ENCODE assay signal across 11 mouse cellular contexts in genomic region chr5:121145609-121146008, GRCm38 (mm10). TPM values are rescaled to one million over a fixed set of nuclear protein-coding genes. Genes with fewer than 3 reads are reported as not detected.
DNase-seq lines count a peak whose midpoint lies in the region; ATAC-seq and TF ChIP-seq lines count a peak whose summit lies in the region.
"Had no signal": no experiment of that assay in that cellular context is flagged by ENCODE, and none has a peak within 500 bp of the region (broad histone marks: within the 10 kb centered on the region; RNA-seq: fewer than 3 reads in every experiment).

No protein-coding gene starts in this region.

- H3K4me1 ChIP-seq in heart, embryonic 12.5 days (replicated peaks), result peaks cover 30% of the 10 kb centered on the region
- H3K4me1 ChIP-seq in kidney, postnatal 0 days (replicated peaks; ENCODE audit: insufficient read depth, low read length), result 0 out of 2 replicates have a peak, but pooled peaks cover 11% of the 10 kb centered on the region
- H3K4me1 ChIP-seq in hindbrain, embryonic 15.5 days (replicated peaks), result peaks cover 33% of the 10 kb centered on the region
- H3K4me1 ChIP-seq: embryonic facial prominence, embryonic 13.5 days; liver, embryonic 13.5 days had no signal

- 0 out of 2 replicates have a peak, but pooled peaks have one; percentile 52 for ATAC-seq in heart, embryonic 12.5 days (ENCODE audit: insufficient number of reproducible peaks, low FRiP score)
- no peak for ATAC-seq in kidney, postnatal 0 days (replicated peaks; ENCODE audit: low FRiP score, low read depth)
- ATAC-seq in hindbrain, embryonic 15.5 days (ENCODE audit: low FRiP score, low read depth), result no peak

- no peaks in the 10 kb centered on the region for H3K9me3 ChIP-seq in heart, embryonic 12.5 days (replicated peaks)
- H3K9me3 ChIP-seq in kidney, postnatal 0 days (replicated peaks; ENCODE audit: low read length), result no peaks in the 10 kb centered on the region
- H3K9me3 ChIP-seq in hindbrain, embryonic 15.5 days, result no peaks in the 10 kb centered on the region
- H3K9me3 ChIP-seq: embryonic facial prominence, embryonic 13.5 days; liver, embryonic 13.5 days had no signal

- WGBS in heart, embryonic 12.5 days, result 72% methylated on average over 5 of the region's 5 CpGs
- 66% methylated on average over 5 of the region's 5 CpGs for whole genome bisulfite sequencing in kidney, postnatal 0 days
- 76% methylated on average over 5 of the region's 5 CpGs for WGBS in hindbrain, embryonic 15.5 days

- H3K9ac ChIP-seq in heart, embryonic 12.5 days, result no peak overlapping the region
- no peak overlapping the region for H3K9ac ChIP-seq in kidney, postnatal 0 days (ENCODE audit: low read depth, low read length)
- no peak overlapping the region for H3K9ac ChIP-seq in hindbrain, embryonic 15.5 days
- H3K9ac ChIP-seq: embryonic facial prominence, embryonic 13.5 days; liver, embryonic 13.5 days had no signal

- H3K27ac ChIP-seq in heart, embryonic 12.5 days (ENCODE audit: poor library complexity, severe bottlenecking), result peak overlapping the region; percentile 44; the same call in 1 of the 2 replicates
- no peak overlapping the region for H3K27ac ChIP-seq in kidney, postnatal 0 days
- peak overlapping the region; percentile 59 for H3K27ac ChIP-seq in hindbrain, embryonic 15.5 days (replicated peaks)
- H3K27ac ChIP-seq: embryonic facial prominence, embryonic 13.5 days; heart, adult 2 months; liver, embryonic 13.5 days had no signal

- peaks cover 95% of the 10 kb centered on the region for H3K36me3 ChIP-seq in heart, embryonic 12.5 days
- H3K36me3 ChIP-seq in kidney, postnatal 0 days (ENCODE audit: insufficient read depth, low read length), result peaks cover 55% of the 10 kb centered on the region
- peaks cover 35% of the 10 kb centered on the region for H3K36me3 ChIP-seq in hindbrain, embryonic 15.5 days

- no peak for TF ChIP-seq CTCF in kidney, postnatal 0 days (IDR thresholded peaks at IDR 0.05; ENCODE audit: low read depth)
- TF ChIP-seq CTCF in brain, embryonic 14.5 days (IDR thresholded peaks at IDR 0.05; ENCODE audit: borderline replicate concordance, extremely low read depth, insufficient read depth, insufficient read length), result no peak

- H3K27me3 ChIP-seq in heart, embryonic 12.5 days (replicated peaks), result no peaks in the 10 kb centered on the region
- H3K27me3 ChIP-seq in kidney, postnatal 0 days (ENCODE audit: insufficient read depth, low read length), result no peaks in the 10 kb centered on the region
- H3K27me3 ChIP-seq in hindbrain, embryonic 15.5 days, result no peaks in the 10 kb centered on the region
- H3K27me3 ChIP-seq: embryonic facial prominence, embryonic 13.5 days; liver, embryonic 13.5 days had no signal

- intact Hi-C loops in heart, postnatal 25 days (cut with DNase I), result no loop called here

- TF ChIP-seq POLR2A in brain, embryonic 14.5 days (IDR thresholded peaks at IDR 0.05; ENCODE audit: borderline replicate concordance, extremely low read depth, insufficient read depth, insufficient read length, poor library complexity, severe bottlenecking), result no peak

- no peak for DNase-seq in heart, postnatal 25 days (ENCODE audit: low spot score)
- DNase-seq in kidney, postnatal 0 days (ENCODE audit: low spot score), result peak; percentile 40
- no peak for DNase-seq in kidney, adult 11 months
- peak; percentile 42 for DNase-seq in brain, embryonic 14.5 days (ENCODE audit: low read depth)
- no peak for DNase-seq in T-cell, adult 2 months (ENCODE audit: low spot score)
- DNase-seq: heart, postnatal 36 days; liver, embryonic 13.5 days had no signal

- H3K4me2 ChIP-seq in heart, embryonic 12.5 days, result no peak overlapping the region
- H3K4me2 ChIP-seq in kidney, postnatal 0 days (ENCODE audit: low read length), result no peak overlapping the region
- H3K4me2 ChIP-seq in hindbrain, embryonic 15.5 days, result no peak overlapping the region
- H3K4me2 ChIP-seq: embryonic facial prominence, embryonic 13.5 days; liver, embryonic 13.5 days had no signal

- no peak overlapping the region for H3K4me3 ChIP-seq in heart, embryonic 12.5 days
- no peak overlapping the region for H3K4me3 ChIP-seq in kidney, postnatal 0 days (replicated peaks; ENCODE audit: low read depth, low read length)
- H3K4me3 ChIP-seq in hindbrain, embryonic 15.5 days, result no peak overlapping the region
- H3K4me3 ChIP-seq: embryonic facial prominence, embryonic 13.5 days; heart, adult 2 months; liver, embryonic 13.5 days had no signal

RNA-seq across cellular contexts. Expression of gene Ptpn11, which starts 45.6 kb away (rescaled TPM):
- polyA plus RNA-seq in heart, embryonic 12.5 days (2016; fragmentation: Nextera tagmentation; extraction: Ambion mirVana), result 22.9 and 24.3 TPM in 2 replicates
- 100 to 1,000 TPM; 175 to 181 TPM for total RNA-seq in heart, postnatal 25 days (2021)
- polyA plus RNA-seq in kidney, postnatal 0 days (2015; fragmentation: Nextera tagmentation; extraction: Ambion mirVana), result 20.0 and 20.8 TPM in 2 replicates
- polyA plus RNA-seq in brain, embryonic 14.5 days (2012; rRNA removed), result 41.6 and 58.5 TPM in 2 replicates
- polyA plus RNA-seq in hindbrain, embryonic 15.5 days (2015; fragmentation: Nextera tagmentation; extraction: Ambion mirVana), result 20.0 and 22.9 TPM in 2 replicates

RNA-seq across cellular contexts. Expression of gene Rpl6, which starts 58.7 kb away (rescaled TPM):
- polyA plus RNA-seq in heart, embryonic 12.5 days (2016; fragmentation: Nextera tagmentation; extraction: Ambion mirVana), result 377 and 402 TPM in 2 replicates
- 100 to 1,000 TPM; 521 to 551 TPM for total RNA-seq in heart, postnatal 25 days (2021)
- 655 and 681 TPM in 2 replicates for polyA plus RNA-seq in kidney, postnatal 0 days (2015; fragmentation: Nextera tagmentation; extraction: Ambion mirVana)
- polyA plus RNA-seq in brain, embryonic 14.5 days (2012; rRNA removed), result 622 and 680 TPM in 2 replicates
- 342 and 359 TPM in 2 replicates for polyA plus RNA-seq in hindbrain, embryonic 15.5 days (2015; fragmentation: Nextera tagmentation; extraction: Ambion mirVana)

Comparison
In these comparisons a context has a peak if more than half of its experiments do, and no peak if none do; other contexts are left out.
1. DNase-seq: peak in kidney, postnatal 0 days (single experiment) and brain, embryonic 14.5 days (single experiment); none in heart, postnatal 25 days (single experiment), kidney, adult 11 months (single experiment) and T-cell, adult 2 months (single experiment).